Mouse (Mus musculus): ENCODE results near the gene Rcn3.
"Not testable (repeated sequence)": the region's sequence is repeated elsewhere in the genome, so short reads cannot be mapped to it uniquely, and the experiment has no call there.

Rcn3 gene

GRCm38 (mm10) chr7:45124224-45125143, 32.5 kb upstream of the Rcn3 start, which contains the start of gene Rps11:
Gene Rps11 (minus strand): TSS chr7:45124439.
- DNase-seq (ENCODE audit: extremely low read depth, low read depth, low spot score) = peak; percentile 95

- DNase-seq (ENCODE audit: extremely low read depth, low read depth, low spot score) = no peak
These were observed 31.2 kb upstream of the Rcn3 start for GRCm38 (mm10) chr7:45123186-45123570.

GRCm38 (mm10) chr7:45122561-45123185, 30.7 kb upstream of the Rcn3 start:
- DNase-seq (ENCODE audit: extremely low read depth, low read depth, low spot score) = no peak

GRCm38 (mm10) chr7:45121966-45122365, 29.9 kb upstream of the Rcn3 start:
- no peak for DNase-seq (ENCODE audit: extremely low read depth, low read depth, low spot score)

GRCm38 (mm10) chr7:45121404-45121803, 29.4 kb upstream of the Rcn3 start:
- no peak for DNase-seq (ENCODE audit: extremely low read depth, low read depth, low spot score)

- DNase-seq (ENCODE audit: extremely low read depth, low read depth, low spot score) = no peak
These were observed 28.0 kb upstream of the Rcn3 start for GRCm38 (mm10) chr7:45119780-45120709.

GRCm38 (mm10) chr7:45118336-45118735, 26.3 kb upstream of the Rcn3 start:
- DNase-seq (ENCODE audit: extremely low read depth, low read depth, low spot score) = no peak

- DNase-seq (ENCODE audit: extremely low read depth, low read depth, low spot score) = no peak
These were observed 25.5 kb upstream of the Rcn3 start for GRCm38 (mm10) chr7:45117566-45117965.

- DNase-seq (ENCODE audit: extremely low read depth, low read depth, low spot score) = no peak
These were observed 21.5 kb upstream of the Rcn3 start for GRCm38 (mm10) chr7:45113476-45113875.

GRCm38 (mm10) chr7:45112529-45112928, 20.5 kb upstream of the Rcn3 start:
- DNase-seq (ENCODE audit: extremely low read depth, low read depth, low spot score) = no peak

GRCm38 (mm10) chr7:45111940-45112339, 19.9 kb upstream of the Rcn3 start:
- DNase-seq (ENCODE audit: extremely low read depth, low read depth, low spot score) = no peak

- not testable (repeated sequence) for DNase-seq (ENCODE audit: extremely low read depth, low read depth, low spot score)
These were observed 18.1 kb upstream of the Rcn3 start for GRCm38 (mm10) chr7:45110089-45110488.

- no peak for DNase-seq (ENCODE audit: extremely low read depth, low read depth, low spot score)
These were observed 15.1 kb upstream of the Rcn3 start for GRCm38 (mm10) chr7:45107052-45107645.

GRCm38 (mm10) chr7:45106441-45106840, 14.4 kb upstream of the Rcn3 start:
- no peak for DNase-seq (ENCODE audit: extremely low read depth, low read depth, low spot score)

GRCm38 (mm10) chr7:45105491-45105890, 13.5 kb upstream of the Rcn3 start:
- no peak for DNase-seq (ENCODE audit: extremely low read depth, low read depth, low spot score)

- no peak for DNase-seq (ENCODE audit: extremely low read depth, low read depth, low spot score)
These were observed 12.9 kb upstream of the Rcn3 start for GRCm38 (mm10) chr7:45104941-45105340.

- DNase-seq (ENCODE audit: extremely low read depth, low read depth, low spot score) = peak; percentile 94
These were observed 11.7 kb upstream of the Rcn3 start, which contains the start of gene Fcgrt for GRCm38 (mm10) chr7:45103652-45104180. Gene Fcgrt (minus strand): TSS chr7:45103851.

- no peak for DNase-seq (ENCODE audit: extremely low read depth, low read depth, low spot score)
These were observed 11.0 kb upstream of the Rcn3 start for GRCm38 (mm10) chr7:45102940-45103585.

GRCm38 (mm10) chr7:45102441-45102840, 10.4 kb upstream of the Rcn3 start:
- no peak for DNase-seq (ENCODE audit: extremely low read depth, low read depth, low spot score)

- DNase-seq (ENCODE audit: extremely low read depth, low read depth, low spot score) = no peak
These were observed 8.0 kb upstream of the Rcn3 start for GRCm38 (mm10) chr7:45100046-45100445.

All from fat pad, adult 2 months (tissue).